Mouse (Mus musculus) adrenal gland, postnatal 36 days (tissue): ENCODE data around the gene Wnt11. TPM values are rescaled to one million over a fixed set of nuclear protein-coding genes. Genes with fewer than 3 reads are reported as not detected.

Experiments used
- DNase-seq, 2 experiments: peaks; one replicate each; pipeline ENCODE4 v3.0.0; 2021; ENCODE audit warnings: mixed read lengths in 1 of 2
- long read RNA-seq, 2 experiments: library from polyadenylated mRNA; stranded (forward); transcript quantifications; one replicate each; pipeline ENCODE4 v2.0.0; 2021; ENCODE audit warnings: borderline sequencing depth in 2 of 2
- total RNA-seq, 2 experiments: library from RNA; stranded (reverse); gene quantifications; 2 replicates each; pipeline ENCODE4 v1.2.3; 2021

Gene Wnt11
- total RNA-seq: 1 to 10 TPM; 2.6 to 3.6 TPM
- long read RNA-seq, experiment 1: 0 reads
- long read RNA-seq, experiment 2, partial matches to known transcripts: 0 of 2 reads
- long read RNA-seq, experiment 2, other reads (novel, unspliced or antisense): 0 of 2 reads

DNA sequence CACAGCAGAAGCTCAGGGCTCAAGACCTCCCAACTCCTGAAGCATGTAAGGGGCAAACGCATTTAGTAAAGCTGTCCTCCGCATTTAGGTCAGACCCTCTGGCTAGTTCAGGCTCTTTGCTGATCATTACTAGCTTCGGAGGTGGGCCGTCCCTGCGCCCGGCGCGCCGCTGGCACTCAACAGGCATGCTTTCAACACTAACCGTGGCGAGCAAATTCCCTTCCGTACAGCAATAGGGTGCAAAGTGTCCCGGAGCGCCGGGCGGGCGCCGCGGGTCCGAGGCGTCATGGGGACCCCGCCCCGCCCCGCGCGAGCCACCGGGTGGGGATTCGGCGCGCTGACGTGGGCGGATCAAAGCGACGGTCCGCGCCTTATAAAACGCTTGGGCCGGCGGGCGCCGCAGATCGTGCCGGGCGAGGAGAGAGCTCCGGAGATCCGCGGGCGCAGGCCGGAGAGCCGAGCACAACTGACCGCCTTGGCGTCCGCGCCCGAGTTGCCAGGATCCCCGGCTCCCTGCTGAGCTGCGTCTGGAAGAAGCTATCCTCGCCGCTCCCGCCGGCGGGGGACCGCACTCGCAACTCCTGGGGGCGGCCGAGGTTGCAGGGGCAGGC is at the start of gene Wnt11:
Wnt11 (plus strand) TSS at position 402 of the 611 bp plus-strand sequence.
- DNase-seq: peak; percentile 54 to 57

DNA sequence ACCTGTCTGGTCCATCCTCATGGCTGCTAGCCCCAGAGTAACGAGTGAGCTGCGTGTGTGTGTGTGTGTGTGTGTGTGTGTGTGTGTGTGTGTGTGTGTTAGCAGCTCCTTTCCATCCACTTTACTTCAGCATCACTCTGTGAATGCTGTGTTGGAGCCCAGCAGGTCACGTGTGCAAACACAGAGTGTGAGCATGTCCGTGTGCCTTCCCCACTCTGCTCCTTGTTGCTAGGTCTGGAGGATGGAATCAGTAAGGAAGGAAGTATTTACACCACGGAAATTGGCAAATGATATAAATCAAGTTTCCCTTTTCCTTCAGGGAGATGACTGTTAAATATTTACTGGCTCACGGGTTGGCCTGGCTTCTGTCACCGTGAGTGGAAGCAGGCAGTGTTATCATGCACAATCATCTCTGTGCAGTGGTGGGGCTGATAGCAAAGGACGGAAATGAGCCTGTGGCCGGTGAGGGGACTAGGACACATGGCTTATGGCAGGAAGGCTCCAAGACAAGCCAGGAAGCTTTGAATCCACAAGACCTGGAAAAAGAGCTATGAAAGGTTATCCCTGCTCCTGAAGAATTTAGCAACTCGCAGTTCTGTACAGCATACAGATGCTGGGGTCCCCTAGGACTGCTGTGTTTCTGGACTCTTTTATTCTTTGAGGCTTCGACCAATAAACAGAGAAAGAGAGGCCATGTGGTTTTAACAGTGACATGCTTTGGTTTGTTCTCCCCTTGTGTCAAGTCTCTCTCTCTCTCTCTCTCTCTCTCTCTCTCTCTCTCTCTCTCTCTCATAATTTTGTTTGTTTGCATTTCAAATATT is 47.9 kb upstream of the Wnt11 start:
- DNase-seq: no peak

DNA sequence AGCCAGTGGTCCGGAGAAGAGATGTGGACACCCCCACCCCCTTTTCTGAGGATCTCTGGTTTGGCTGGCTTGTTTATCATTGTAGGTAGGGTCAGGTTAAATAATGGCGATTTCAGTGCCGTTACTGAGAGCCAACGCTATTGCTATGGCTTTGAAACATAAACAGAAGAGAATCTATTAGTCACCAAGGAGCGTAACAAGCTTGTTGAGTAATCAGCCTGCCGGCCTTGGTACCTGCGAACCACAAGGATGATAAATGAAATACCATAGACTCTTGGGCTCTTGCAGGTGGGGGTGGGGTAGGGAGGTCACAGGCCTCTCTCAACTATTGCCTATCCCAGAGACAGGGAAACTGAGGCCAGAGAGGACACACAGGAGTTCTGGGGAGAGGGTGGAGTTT is 46.2 kb upstream of the Wnt11 start:
- DNase-seq: peak; percentile 26 to 48

DNA sequence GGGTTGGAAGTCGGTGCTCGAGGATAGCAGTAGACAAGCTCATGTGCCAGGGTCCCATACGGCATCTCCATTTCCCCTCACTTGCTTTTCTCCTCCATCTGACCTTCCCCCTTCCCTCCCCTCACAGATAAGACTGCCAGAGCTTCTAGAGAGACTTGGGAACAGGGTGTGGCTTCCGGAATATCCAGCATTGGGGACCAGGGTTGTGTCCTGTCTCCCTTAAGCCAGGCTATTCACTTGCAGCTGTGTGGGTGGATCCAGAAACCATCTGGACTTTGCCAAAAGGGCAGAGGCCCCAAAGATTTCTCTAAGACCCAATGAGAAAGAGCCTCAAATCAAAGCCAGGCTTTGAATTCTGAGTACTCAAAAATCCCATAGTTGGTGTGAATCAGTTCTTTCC is 45.8 kb upstream of the Wnt11 start:
- no peak for DNase-seq

DNA sequence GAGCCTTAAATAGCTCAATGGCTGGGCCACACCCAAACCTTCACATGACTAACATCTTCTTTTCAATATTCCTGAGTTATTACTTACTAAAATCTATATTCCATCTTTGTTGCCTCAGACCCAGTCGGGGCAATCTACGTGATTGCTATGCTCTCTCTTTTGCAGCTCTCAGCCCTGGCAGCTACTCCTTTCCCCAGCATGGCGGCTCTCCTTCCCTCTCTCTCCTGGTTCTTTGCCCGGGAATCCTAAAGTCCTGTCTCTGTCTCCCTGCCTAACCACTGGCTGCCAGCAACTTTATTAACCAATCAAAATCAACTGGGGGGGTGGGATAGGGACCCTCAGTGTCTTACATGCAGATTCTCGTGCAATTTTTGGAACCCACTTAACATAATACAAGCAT is 43.0 kb upstream of the Wnt11 start:
- no peak for DNase-seq

DNA sequence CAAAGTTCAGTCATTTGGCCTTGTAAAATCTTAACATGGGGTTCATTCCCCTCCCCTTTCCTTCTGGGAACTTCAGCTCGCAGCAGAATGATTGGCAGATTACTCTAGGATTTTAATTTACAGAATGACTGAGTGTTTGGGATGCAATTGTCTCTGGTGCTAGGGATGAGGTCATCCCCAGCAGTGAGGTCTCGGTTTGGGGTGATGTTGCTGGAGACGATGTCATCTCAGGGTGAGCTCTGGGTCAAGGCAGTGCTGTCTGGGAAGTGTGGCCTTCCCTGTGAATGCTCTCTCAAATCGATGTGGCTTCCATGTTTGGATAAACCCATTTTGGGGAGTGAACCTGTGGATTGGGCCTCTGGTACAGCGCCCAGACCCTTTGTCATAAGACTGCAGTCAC is 41.1 kb upstream of the Wnt11 start:
- DNase-seq: peak in 1 of 2 experiments; percentile 26

DNA sequence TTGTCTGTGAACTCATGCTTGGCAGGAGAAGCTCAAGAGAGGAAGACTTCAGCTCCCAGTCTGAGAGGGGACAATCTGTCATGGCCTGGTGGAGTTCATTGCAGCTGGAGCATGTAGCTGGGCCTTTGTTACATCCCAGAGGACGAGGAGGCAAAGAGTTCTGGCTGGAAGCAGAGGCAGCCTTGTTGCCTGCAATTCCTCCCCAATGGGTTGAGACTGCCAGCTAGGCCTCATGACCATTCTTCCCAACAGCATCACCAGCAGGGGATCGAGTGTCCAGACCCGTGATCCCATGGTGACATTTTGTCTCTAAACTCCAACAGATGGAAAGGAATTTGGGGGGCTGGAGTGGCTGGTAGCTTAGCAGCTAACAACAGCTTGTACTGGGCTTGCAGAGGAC is 40.5 kb upstream of the Wnt11 start:
- no peak for DNase-seq

DNA sequence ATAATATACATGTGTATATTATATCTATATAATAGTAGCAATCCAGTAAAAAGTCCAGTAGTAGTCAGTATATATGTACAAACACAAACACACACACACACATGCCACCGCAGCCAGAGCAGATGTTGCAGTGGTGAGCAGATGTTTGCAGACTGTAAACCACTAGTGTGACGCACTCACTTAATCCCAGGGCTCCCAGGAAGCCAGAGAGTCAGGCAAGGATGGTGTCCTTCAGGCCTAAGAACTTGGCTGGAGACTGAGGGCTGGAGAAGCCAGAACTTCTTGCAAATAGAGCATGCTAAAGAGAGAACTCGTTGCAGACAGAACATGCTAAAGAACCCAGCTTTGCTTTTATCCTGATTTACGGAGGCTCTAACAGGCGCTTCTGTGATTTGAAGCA is 39.3 kb upstream of the Wnt11 start:
- DNase-seq: no peak

DNA sequence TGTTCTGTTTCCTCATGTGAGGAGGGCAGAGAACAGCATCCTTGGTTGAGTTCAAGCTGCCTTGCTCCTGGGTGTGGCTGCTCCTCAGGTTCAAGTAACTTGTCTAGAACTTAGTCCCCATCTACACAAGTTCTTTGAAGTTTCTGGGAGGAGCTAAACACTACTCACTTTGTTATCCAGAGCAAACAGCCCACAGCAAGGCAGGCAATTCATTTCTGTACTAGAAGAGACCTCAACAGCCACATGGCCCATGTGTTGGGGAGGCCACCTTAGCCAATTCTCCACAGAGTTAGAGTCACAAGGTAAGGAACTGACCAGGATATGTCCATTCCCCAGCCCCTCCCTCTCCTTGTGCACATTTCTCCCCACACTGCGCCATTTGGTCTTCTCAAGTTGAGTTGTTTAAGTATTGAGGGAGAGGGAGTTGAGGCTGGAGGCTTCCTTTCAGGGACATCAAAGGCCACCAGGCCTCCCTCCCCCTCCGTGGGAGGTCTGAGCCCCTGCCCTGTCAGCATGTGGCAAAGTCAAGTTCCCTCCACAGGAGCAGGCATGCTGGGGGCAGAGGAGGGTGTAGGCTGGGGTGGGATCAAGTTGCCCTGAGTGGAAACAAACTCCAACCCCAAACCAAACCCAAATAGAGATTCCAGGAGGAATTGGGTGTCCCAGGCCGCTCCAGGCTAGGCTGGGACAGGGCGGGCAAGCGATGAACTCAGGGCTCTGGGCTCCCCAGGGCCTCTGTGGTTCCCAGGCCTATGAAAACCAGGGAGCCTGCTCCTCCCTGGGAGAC is 37.4 kb upstream of the Wnt11 start:
- no peak for DNase-seq

DNA sequence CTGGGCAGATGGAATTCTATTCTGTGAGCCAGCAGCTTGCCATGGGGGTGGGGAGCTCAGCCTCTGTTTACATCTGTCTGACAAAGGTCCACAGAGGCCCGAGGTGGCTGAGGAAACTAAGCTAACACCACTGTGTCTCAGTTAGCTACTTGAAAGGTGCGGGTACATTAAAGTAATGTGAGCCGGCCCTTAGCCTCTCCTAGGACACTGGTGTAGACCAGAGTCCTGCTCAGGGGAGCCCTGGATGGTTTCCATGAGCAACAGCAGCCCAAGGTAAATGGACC is 36.8 kb upstream of the Wnt11 start:
- no peak for DNase-seq

DNA sequence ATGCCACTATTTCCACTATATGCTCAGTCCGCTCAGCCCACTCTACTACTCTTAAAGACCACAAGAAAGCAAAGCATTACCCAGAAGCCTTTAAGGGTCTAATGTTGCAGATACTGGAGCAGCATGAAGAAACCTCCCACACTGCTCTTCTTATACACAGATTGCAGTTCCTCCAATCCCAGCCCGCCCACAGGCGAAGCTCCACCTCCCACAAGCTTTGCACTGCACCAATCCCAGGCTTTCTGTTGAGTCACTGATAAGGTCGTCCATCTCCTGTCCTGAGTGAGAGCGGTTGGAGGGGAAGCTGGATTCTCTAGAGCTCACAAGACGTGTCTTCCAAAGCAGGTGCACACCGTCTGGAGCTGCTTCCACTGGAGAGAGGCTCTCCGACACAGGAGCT is 34.5 kb upstream of the Wnt11 start:
- no peak for DNase-seq

DNA sequence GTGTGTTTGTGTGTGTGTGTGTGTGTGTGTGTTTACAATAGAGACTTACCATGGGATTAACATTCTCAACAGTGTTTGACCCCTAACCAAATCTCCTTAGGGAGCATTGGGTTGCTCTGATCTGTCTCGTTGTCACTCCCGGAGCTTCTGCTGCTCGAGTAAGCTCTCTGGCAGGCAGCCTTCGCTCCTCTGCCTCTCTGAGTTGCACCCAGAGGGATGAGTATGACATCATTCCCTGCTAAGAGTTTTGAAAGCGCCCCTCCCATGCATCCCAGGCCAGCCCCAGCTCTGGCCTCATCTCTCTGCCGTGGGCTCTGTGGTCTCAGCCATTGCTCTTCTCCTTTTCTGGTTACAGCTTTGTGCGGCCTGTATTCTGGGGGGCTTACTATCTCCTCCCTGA is 33.8 kb upstream of the Wnt11 start:
- DNase-seq: no peak

DNA sequence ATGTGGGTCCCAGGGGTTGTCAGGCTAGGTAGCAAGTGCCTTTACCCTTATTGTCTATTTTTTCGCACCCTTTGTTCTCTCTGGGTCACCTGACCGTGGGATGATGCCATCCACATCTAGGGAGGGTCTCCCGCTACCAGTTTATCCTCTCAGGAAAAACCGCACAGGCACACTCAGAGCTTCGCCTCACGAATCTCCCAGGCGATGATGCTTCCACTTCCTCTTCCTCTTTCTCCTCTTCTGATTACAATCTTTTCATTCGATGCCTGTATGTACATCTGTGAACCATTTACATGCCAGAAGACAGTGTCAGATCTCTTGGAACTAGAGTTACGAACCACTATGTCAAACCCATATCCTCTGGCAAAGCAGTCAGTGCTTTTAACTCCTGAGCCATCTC is 31.7 kb upstream of the Wnt11 start:
- DNase-seq: no peak

DNA sequence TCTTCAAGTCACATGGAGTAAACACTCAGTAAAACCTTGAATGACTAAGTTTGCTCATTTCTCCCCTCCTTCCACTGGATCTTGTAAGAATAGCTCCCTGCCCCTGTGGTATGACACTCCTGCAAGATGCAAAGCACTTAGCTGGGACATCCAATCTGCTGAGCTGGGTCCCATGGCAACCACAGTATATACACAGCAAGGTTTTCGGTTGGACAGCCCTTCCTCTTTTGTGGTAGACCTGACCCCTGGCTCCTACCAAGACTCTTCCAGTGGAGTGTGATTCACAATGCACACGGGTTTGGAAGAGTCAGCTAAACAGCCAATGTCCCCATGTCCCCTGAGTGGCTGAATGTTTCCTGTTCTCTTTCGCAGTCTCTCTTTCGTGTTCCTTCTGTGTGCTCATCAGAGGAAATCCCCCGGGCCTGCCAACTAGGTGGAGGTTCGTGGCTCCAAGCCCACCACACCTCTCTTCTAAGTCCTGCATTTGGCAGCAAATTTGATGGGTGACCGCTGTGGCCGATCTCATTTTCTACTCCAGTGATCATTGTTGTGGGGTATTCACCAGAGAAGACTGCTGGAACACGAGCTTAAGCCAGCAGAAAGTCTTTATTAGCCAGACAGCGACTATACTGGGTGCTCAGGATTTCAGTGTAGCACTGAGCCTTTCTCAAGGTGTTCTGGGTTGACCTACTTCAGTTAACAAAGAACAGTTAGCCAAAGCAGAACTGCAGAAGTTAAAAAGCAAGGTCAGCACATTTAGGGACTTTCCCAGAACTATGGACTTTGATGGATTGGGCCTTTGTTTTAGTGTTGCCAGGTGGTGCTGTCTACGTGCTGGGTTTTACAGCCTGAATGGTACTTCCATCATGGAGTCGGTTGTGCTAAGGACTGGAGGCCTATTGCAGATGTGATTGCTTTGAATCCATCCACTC is 29.8 kb upstream of the Wnt11 start:
- DNase-seq: peak in 1 of 2 experiments; percentile 35

DNA sequence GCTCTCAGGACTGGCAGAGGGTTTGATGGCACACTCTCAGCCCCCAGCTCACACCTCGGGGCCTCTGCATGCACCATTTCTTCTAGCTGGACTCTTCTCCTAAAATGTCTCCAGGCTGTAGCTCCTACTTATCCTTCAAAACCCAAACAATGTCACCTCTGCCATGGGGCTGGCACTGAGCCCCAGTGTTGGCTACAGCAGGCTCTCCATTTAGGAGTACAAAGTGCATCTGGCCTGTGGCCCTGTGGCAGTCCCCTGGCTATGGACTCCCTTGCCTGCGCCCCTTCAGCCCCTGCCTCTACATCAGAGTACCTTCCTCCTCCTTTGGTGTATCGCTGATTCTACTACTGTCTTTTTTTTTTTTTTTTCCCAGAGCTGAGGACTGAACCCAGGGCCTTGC is 28.0 kb upstream of the Wnt11 start:
- DNase-seq: peak in 1 of 2 experiments; percentile 27

DNA sequence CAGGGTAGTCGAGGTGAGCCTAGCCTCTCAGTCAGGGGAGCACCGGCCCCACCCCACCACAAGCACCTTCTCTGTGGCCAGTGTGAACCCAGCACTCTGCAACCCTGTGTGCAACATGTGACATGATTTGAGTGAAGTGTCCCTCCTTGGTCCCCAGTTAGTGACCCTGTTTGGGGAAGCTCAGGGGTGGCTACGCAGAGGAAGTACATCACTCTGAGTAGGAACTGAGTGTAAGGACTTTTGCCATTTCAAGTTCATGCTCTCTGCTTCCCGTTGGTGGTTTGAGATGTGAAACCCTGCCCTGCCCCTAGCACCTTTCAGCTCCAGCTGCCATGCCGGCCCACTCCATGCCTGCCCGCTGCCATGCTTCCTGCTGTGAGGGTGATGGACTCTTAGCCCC is 25.5 kb upstream of the Wnt11 start:
- DNase-seq: no peak

DNA sequence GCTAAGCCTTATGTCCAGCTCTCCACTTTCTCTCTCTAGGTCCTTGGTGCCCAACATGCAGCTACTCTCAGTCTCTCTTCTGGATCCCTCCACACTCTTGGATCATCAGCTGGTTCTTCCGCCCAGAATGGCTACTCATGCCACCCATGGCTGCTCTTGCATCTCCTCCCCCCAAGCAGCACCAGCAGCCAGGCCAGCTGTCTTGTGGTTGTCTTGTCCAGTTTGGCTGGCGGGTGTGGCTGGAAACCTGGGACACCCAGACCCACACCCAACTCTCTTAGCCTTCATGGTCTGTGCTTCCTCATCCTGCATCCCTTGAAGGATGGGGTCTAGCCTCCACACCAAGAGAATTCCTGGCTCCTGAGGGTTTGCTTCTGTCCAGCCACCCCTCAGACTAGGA is 24.3 kb upstream of the Wnt11 start:
- DNase-seq: no peak

DNA sequence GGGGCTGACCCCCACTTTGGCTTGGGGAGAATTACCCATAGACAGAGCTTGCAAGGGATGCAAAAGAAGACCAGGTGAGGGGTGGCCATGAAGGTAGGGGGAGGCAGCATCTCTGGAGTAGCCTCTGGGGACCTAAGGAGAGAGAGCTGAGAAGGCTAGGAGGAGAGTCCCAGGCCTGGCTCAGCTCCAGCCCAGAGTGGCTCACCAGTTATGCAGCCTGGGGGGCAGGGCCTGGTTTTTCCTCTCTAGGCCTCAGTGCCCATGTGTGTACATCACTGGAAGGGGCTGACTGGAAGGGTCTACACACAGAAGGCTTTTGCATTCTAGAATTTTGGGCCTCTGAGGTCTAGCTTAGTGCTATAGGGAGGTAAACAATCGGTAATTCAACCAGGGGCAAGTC is 14.4 kb upstream of the Wnt11 start:
- no peak for DNase-seq

DNA sequence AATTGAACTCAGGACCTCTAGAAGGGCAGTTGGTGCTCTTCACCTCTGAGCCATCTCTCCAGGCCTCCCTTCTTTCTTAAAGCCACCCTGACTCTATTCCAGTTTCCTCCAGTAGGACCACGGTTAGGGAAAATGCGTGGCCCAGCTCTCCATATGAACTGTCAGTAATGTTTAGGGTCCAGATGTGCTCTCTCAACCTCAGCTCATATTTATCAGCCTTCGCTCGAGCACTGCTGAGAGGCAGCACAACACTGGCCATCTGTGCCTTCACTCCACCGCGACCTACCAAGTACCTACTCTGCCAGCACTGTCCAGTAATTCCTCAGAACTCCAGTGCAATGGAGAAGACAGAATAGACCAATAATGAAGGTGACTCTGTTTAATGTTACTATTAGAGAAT is 12.0 kb upstream of the Wnt11 start:
- DNase-seq: no peak

DNA sequence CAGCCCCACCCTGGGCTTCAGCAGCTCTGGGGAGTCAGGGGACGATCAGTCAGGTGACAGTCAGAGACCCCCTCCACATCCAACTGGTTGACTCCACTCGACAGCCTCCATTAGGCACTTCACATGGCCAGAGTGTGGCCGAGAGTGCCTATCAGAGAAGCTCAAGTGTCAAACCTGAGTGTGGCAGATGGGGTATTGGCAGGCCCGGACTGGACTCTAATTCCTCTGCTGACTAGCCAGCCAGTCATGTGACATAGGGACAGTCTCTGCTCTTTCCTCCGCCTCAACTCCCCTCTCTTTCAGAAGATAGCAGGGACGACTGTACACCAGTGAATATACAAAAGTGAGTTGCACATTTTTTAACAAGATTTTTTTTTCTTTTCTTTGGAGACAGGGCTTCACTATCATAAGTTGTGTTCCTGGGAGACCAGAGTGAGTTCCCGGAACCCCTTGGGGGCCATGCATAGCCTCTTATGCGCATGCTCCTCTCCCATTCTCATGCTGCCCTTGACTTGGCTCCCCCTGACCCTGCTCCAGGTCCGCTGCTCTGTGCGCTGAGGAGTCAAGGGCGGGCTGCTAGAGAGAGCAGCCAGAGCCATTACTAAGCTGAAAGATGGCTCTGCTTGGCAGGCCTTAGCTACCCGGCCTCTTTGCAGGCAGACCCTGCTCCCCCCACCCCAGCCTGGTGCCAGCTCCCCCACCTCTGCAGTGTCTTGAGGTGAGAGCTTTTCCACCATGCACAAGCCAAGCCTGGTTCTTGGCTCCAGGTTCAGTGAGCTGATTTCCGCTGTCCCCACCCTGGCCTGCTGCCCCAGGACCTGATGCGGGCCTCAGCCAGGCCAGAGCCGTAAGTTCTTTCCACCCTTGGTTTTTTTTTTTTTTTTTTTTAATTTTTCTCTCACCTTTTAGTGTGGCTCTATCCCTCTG is 10.8 kb upstream of the Wnt11 start:
- DNase-seq: no peak

DNA sequence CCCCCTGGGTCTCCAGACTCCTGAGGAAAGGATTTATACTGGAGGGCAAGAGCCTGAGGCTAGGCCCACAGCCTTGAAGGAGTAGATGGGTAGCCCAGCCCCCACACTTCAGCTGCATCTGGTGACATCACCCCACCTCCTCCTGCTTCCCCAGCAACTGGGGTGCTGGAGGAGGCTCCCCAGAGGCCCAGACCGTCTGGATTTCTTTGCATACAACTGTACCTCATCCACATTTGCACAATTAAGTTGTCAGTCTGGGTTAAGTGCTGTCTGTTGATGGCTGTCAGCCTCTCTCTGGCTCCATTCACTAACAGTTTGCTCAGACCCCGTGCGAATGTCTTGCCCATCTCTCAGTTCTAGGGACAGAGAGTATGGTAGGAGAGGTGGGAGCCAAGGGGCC is 6.9 kb upstream of the Wnt11 start:
- no peak for DNase-seq
